Mouse (Mus musculus) limb, embryonic 14.5 days (tissue): ENCODE measurements around the gene Abcb9. TPM values are rescaled to one million over a fixed set of nuclear protein-coding genes. Genes with fewer than 3 reads are reported as not detected.

Source experiments
- ATAC-seq: fragments of 200-750 bp; cut with Nextera tagmentation; 2 replicates; pipeline ENCODE4 v1.8.0; 2017; ENCODE audit warnings: low read depth, moderate number of reproducible peaks, moderate TSS enrichment; ENCODE audit not compliant: low FRiP score
- DNase-seq: peaks from one replicate; pipeline ENCODE4 v3.0.0-alpha.2; 2015; ENCODE audit warnings: low spot score
- H3K27ac ChIP-seq: fragments of 300-500 bp; sonication (generic); replicated peaks from 2 replicates; pipeline ENCODE4 v1.5.1; 2014; ENCODE audit warnings: low read depth, mild to moderate bottlenecking, low read length, moderate library complexity, mixed read lengths
- H3K27me3 ChIP-seq: fragments of 300-500 bp; sonication (generic); 2 replicates; pipeline ENCODE4 v1.6.1; 2014; ENCODE audit warnings: low read length, mixed read lengths; ENCODE audit not compliant: control insufficient read depth, insufficient read depth
- H3K36me3 ChIP-seq: fragments of 300-500 bp; sonication (generic); 2 replicates; pipeline ENCODE4 v1.6.1; 2014; ENCODE audit warnings: mild to moderate bottlenecking, low read length, moderate library complexity, mixed read lengths; ENCODE audit not compliant: control insufficient read depth, insufficient read depth
- H3K4me1 ChIP-seq: fragments of 300-500 bp; sonication (generic); 2 replicates; pipeline ENCODE4 v1.6.1; 2014; ENCODE audit warnings: antibody characterized with exemption, low read length, mixed read lengths; ENCODE audit not compliant: control insufficient read depth, insufficient read depth
- H3K4me2 ChIP-seq: fragments of 300-500 bp; sonication (generic); replicated peaks from 2 replicates; pipeline ENCODE4 v1.6.1; 2014; ENCODE audit warnings: low read depth, mild to moderate bottlenecking, low read length, moderate library complexity; ENCODE audit not compliant: severe bottlenecking
- H3K4me3 ChIP-seq: fragments of 300-500 bp; sonication (generic); replicated peaks from 2 replicates; pipeline ENCODE4 v1.5.1; 2014; ENCODE audit warnings: low read length
- H3K9ac ChIP-seq: fragments of 300-500 bp; sonication (generic); 2 replicates; pipeline ENCODE4 v1.6.1; 2014; ENCODE audit warnings: mild to moderate bottlenecking, low read depth, low read length, moderate library complexity; ENCODE audit not compliant: severe bottlenecking
- H3K9me3 ChIP-seq: fragments of 300-500 bp; sonication (generic); 2 replicates; pipeline ENCODE4 v1.6.1; 2016; ENCODE audit warnings: low read length; ENCODE audit not compliant: control insufficient read depth
- POLR2A ChIP-seq: fragments of 200-500 bp; IDR thresholded peaks from 2 replicates; pipeline ENCODE4 v1.8.0; 2012; ENCODE audit warnings: inconsistent platforms, mild to moderate bottlenecking, moderate library complexity, borderline replicate concordance; ENCODE audit not compliant: insufficient read depth, insufficient read length; ENCODE audit errors: extremely low read depth
- WGBS: fragments of 180-500 bp; shearing (Covaris S2); extraction: QIAGEN DNeasy Blood & Tissue Kit; methylation state at CpG from one replicate; pipeline ENCODE4 v1.1.7; 2014; 5-methylcytosine and 5-hydroxymethylcytosine counted together
- polyA plus RNA-seq, 2 experiments: library from polyadenylated mRNA; depleted of rRNA in 1 of 2; stranded (reverse) in 1 of 2; unstranded in 1 of 2; fragments of >200 nt; fragmentation: Nextera tagmentation in 1 of 2; extraction: Ambion mirVana in 1 of 2; gene quantifications; 2 replicates each; pipeline versions ENCODE4 v1.2.1 to v1.2.3; 2012 to 2014

Gene Abcb9
- polyA plus RNA-seq, 2 experiments, result 2.2 to 2.6 TPM

GRCm38 (mm10) chr5:124021148-124021547, 74.5 kb downstream of the Abcb9 start:
- 89% methylated on average over 11 of the region's 11 CpGs for WGBS
- H3K9me3 ChIP-seq, result no peaks in the 10 kb centered on the region
- peaks cover 4% of the 10 kb centered on the region; the same call in 1 of the 2 replicates for H3K36me3 ChIP-seq
- H3K4me2 ChIP-seq, result no peak overlapping the region
- peaks cover 20% of the 10 kb centered on the region for H3K4me1 ChIP-seq
- ATAC-seq (no peak), DNase-seq (no peak)
- TF ChIP-seq POLR2A, result no peak
- no peak overlapping the region for H3K27ac ChIP-seq
- no peaks in the 10 kb centered on the region for H3K27me3 ChIP-seq
- no peak overlapping the region for H3K9ac ChIP-seq
- H3K4me3 ChIP-seq, result no peak overlapping the region

- Histone ChIP-seq H3K36me3 (peaks cover 3% of the 10 kb centered on the region; the same call in 1 of the 2 replicates), H3K9ac (no peak overlapping the region), H3K4me1 (peaks cover 19% of the 10 kb centered on the region), H3K27me3 (no peaks in the 10 kb centered on the region), H3K9me3 (no peaks in the 10 kb centered on the region), H3K4me2 (no peak overlapping the region), H3K27ac (no peak overlapping the region), H3K4me3 (no peak overlapping the region)
- 74% methylated on average over 12 of the region's 12 CpGs for WGBS
- ATAC-seq (no peak), DNase-seq (peak; percentile 35)
- TF ChIP-seq POLR2A, result no peak
Measured at GRCm38 (mm10) chr5:124019348-124020216, 76.0 kb downstream of the Abcb9 start.

GRCm38 (mm10) chr5:124018651-124019050, 76.9 kb downstream of the Abcb9 start:
- Histone ChIP-seq H3K9me3 (no peaks in the 10 kb centered on the region), H3K4me2 (no peak overlapping the region), H3K27me3 (no peaks in the 10 kb centered on the region), H3K9ac (no peak overlapping the region), H3K36me3 (peaks cover 3% of the 10 kb centered on the region; the same call in 1 of the 2 replicates), H3K4me1 (peaks cover 25% of the 10 kb centered on the region), H3K27ac (no peak overlapping the region), H3K4me3 (no peak overlapping the region)
- TF ChIP-seq POLR2A, result no peak
- ATAC-seq, result no peak
- DNase-seq, result no peak
- WGBS, result 84% methylated on average over 9 of the region's 9 CpGs

GRCm38 (mm10) chr5:124017941-124018340, 77.7 kb downstream of the Abcb9 start:
- Histone ChIP-seq H3K4me2 (no peak overlapping the region), H3K4me3 (no peak overlapping the region), H3K9ac (no peak overlapping the region), H3K4me1 (peaks cover 32% of the 10 kb centered on the region), H3K9me3 (no peaks in the 10 kb centered on the region), H3K27ac (no peak overlapping the region), H3K27me3 (no peaks in the 10 kb centered on the region), H3K36me3 (peaks cover 3% of the 10 kb centered on the region; the same call in 1 of the 2 replicates)
- ATAC-seq (no peak), DNase-seq (no peak)
- TF ChIP-seq POLR2A, result no peak
- 79% methylated on average over 9 of the region's 9 CpGs for WGBS

GRCm38 (mm10) chr5:124016291-124016821, 79.2 kb downstream of the Abcb9 start:
- no peak for DNase-seq
- ATAC-seq, result no peak
- no peaks in the 10 kb centered on the region for H3K27me3 ChIP-seq
- H3K9me3 ChIP-seq, result no peaks in the 10 kb centered on the region
- peaks cover 46% of the 10 kb centered on the region for H3K4me1 ChIP-seq
- no peaks in the 10 kb centered on the region; the same call in 1 of the 2 replicates for H3K36me3 ChIP-seq
- no peak overlapping the region for H3K27ac ChIP-seq
- no peak for TF ChIP-seq POLR2A
- H3K4me2 ChIP-seq, result no peak overlapping the region
- H3K4me3 ChIP-seq, result no peak overlapping the region
- WGBS, result 87% methylated on average over 7 of the region's 7 CpGs
- H3K9ac ChIP-seq, result no peak overlapping the region
